Mouse (Mus musculus) forebrain, embryonic 16.5 days (tissue): ENCODE results near the gene Chka. TPM values are rescaled to one million over a fixed set of nuclear protein-coding genes. Genes with fewer than 3 reads are reported as not detected.

Experiments used
- ATAC-seq: fragments of 200-750 bp; cut with Nextera tagmentation; 2 replicates; pipeline ENCODE4 v1.8.0; 2017; ENCODE audit warnings: mild to moderate bottlenecking, moderate library complexity
- H3K27ac ChIP-seq: fragments of 300-500 bp; sonication (generic); 2 replicates; pipeline ENCODE4 v1.5.1; 2014; ENCODE audit warnings: low read length, control low read depth
- H3K27me3 ChIP-seq: fragments of 300-500 bp; sonication (generic); replicated peaks from 2 replicates; pipeline ENCODE4 v1.6.1; 2014; ENCODE audit warnings: low read length; ENCODE audit not compliant: control insufficient read depth, insufficient read depth
- H3K36me3 ChIP-seq: fragments of 300-500 bp; sonication (generic); 2 replicates; pipeline ENCODE4 v1.6.1; 2014; ENCODE audit not compliant: control insufficient read depth, insufficient read depth
- H3K4me1 ChIP-seq: fragments of 300-500 bp; sonication (generic); replicated peaks from 2 replicates; pipeline ENCODE4 v1.6.1; 2014; ENCODE audit warnings: low read length; ENCODE audit not compliant: control insufficient read depth, insufficient read depth
- H3K4me2 ChIP-seq: fragments of 300-500 bp; sonication (generic); 2 replicates; pipeline ENCODE4 v1.6.1; 2014; ENCODE audit warnings: mild to moderate bottlenecking, low read length, control low read depth
- H3K4me3 ChIP-seq: fragments of 300-500 bp; sonication (generic); replicated peaks from 2 replicates; pipeline ENCODE4 v1.5.1; 2014; ENCODE audit warnings: mild to moderate bottlenecking, low read length, control low read depth
- H3K9ac ChIP-seq: fragments of 300-500 bp; sonication (generic); replicated peaks from 2 replicates; pipeline ENCODE4 v1.6.1; 2014; ENCODE audit warnings: low read depth, low read length, control low read depth
- H3K9me3 ChIP-seq: fragments of 300-500 bp; sonication (generic); 2 replicates; pipeline ENCODE4 v1.6.1; 2016; ENCODE audit warnings: low read length; ENCODE audit not compliant: control insufficient read depth
- WGBS: fragments of 180-500 bp; shearing (Covaris S2); extraction: QIAGEN DNeasy Blood & Tissue Kit; methylation state at CpG from one replicate; pipeline ENCODE4 v1.1.7; 2014; 5-methylcytosine and 5-hydroxymethylcytosine counted together
- polyA plus RNA-seq: library from polyadenylated mRNA; unstranded; fragments of >200 nt; fragmentation: Nextera tagmentation; extraction: Ambion mirVana; gene quantifications from 2 replicates; pipeline ENCODE4 v1.2.1, GENCODE M21; 2015

Chka gene
- polyA plus RNA-seq: 57.5 and 66.7 TPM in 2 replicates

- Histone ChIP-seq H3K4me1 (peaks cover 29% of the 10 kb centered on the region), H3K9me3 (no peaks in the 10 kb centered on the region), H3K9ac (peak within 1 kb of the TSS; percentile 87), H3K4me2 (peak within 1 kb of the TSS; percentile 55), H3K4me3 (peak within 1 kb of the TSS; percentile 89), H3K36me3 (no peaks in the 10 kb centered on the region), H3K27ac (peak within 1 kb of the TSS; percentile 97), H3K27me3 (no peaks in the 10 kb centered on the region)
- under 1% methylated on average over 49 of the region's 54 CpGs for WGBS
- ATAC-seq: peak; percentile 99
Observed at GRCm38 (mm10) chr19:3851502-3851962, at the start of gene Chka. TSS of gene Chka (plus strand) at chr19:3851773.

- H3K27ac ChIP-seq: no peak overlapping the region
- WGBS: 91% methylated on average over 7 of the region's 7 CpGs
- H3K27me3 ChIP-seq: no peaks in the 10 kb centered on the region
- no peak for ATAC-seq
- no peak overlapping the region for H3K4me2 ChIP-seq
- H3K9me3 ChIP-seq: no peaks in the 10 kb centered on the region
- H3K4me3 ChIP-seq: no peak overlapping the region
- no peak overlapping the region for H3K9ac ChIP-seq
- no peaks in the 10 kb centered on the region for H3K4me1 ChIP-seq
- peaks cover 56% of the 10 kb centered on the region for H3K36me3 ChIP-seq
Observed at GRCm38 (mm10) chr19:3805526-3805925, 46.0 kb upstream of the Chka start.

GRCm38 (mm10) chr19:3810536-3811233 is 40.9 kb upstream of the Chka start:
- peaks cover 32% of the 10 kb centered on the region for H3K36me3 ChIP-seq
- no peaks in the 10 kb centered on the region for H3K9me3 ChIP-seq
- H3K9ac ChIP-seq: no peak overlapping the region
- H3K4me3 ChIP-seq: no peak overlapping the region
- no peak overlapping the region for H3K27ac ChIP-seq
- no peaks in the 10 kb centered on the region for H3K27me3 ChIP-seq
- no peak for ATAC-seq
- 94% methylated on average over 10 of the region's 10 CpGs for WGBS
- no peaks in the 10 kb centered on the region for H3K4me1 ChIP-seq
- no peak overlapping the region for H3K4me2 ChIP-seq

GRCm38 (mm10) chr19:3814461-3814860 is 37.1 kb upstream of the Chka start:
- Histone ChIP-seq H3K4me2 (no peak overlapping the region), H3K9ac (no peak overlapping the region), H3K27ac (no peak overlapping the region), H3K4me1 (no peaks in the 10 kb centered on the region), H3K4me3 (no peak overlapping the region), H3K36me3 (peaks cover 21% of the 10 kb centered on the region), H3K9me3 (no peaks in the 10 kb centered on the region), H3K27me3 (no peaks in the 10 kb centered on the region)
- no peak for ATAC-seq
- WGBS: 88% methylated on average over 10 of the region's 10 CpGs

- H3K27ac ChIP-seq: no peak overlapping the region
- 83% methylated on average over 12 of the region's 12 CpGs for WGBS
- no peak overlapping the region for H3K4me3 ChIP-seq
- H3K36me3 ChIP-seq: peaks cover 19% of the 10 kb centered on the region
- H3K9ac ChIP-seq: no peak overlapping the region
- no peaks in the 10 kb centered on the region for H3K9me3 ChIP-seq
- no peak overlapping the region for H3K4me2 ChIP-seq
- no peak for ATAC-seq
- no peaks in the 10 kb centered on the region for H3K4me1 ChIP-seq
- no peaks in the 10 kb centered on the region for H3K27me3 ChIP-seq
Observed at GRCm38 (mm10) chr19:3815824-3816223, 35.7 kb upstream of the Chka start.

- Histone ChIP-seq H3K9me3 (no peaks in the 10 kb centered on the region), H3K4me2 (no peak overlapping the region), H3K27me3 (no peaks in the 10 kb centered on the region), H3K9ac (no peak overlapping the region), H3K4me3 (no peak overlapping the region), H3K4me1 (no peaks in the 10 kb centered on the region), H3K36me3 (peaks cover 16% of the 10 kb centered on the region), H3K27ac (no peak overlapping the region)
- no peak for ATAC-seq
- 70% methylated on average over 2 of the region's 2 CpGs for WGBS
Observed at GRCm38 (mm10) chr19:3819080-3819479, 32.5 kb upstream of the Chka start.

- no peak for ATAC-seq
- Histone ChIP-seq H3K27ac (no peak overlapping the region), H3K9ac (no peak overlapping the region), H3K27me3 (no peaks in the 10 kb centered on the region), H3K9me3 (no peaks in the 10 kb centered on the region), H3K4me3 (no peak overlapping the region), H3K36me3 (peaks cover 10% of the 10 kb centered on the region), H3K4me2 (no peak overlapping the region), H3K4me1 (no peaks in the 10 kb centered on the region)
- WGBS: 87% methylated on average over 2 of the region's 2 CpGs
Observed at GRCm38 (mm10) chr19:3819899-3820444, 31.6 kb upstream of the Chka start.

- no peaks in the 10 kb centered on the region for H3K9me3 ChIP-seq
- H3K4me3 ChIP-seq: no peak overlapping the region
Observed at GRCm38 (mm10) chr19:3825044-3825443, 26.5 kb upstream of the Chka start.

GRCm38 (mm10) chr19:3829863-3830262 is 21.7 kb upstream of the Chka start:
- Histone ChIP-seq H3K4me3 (no peak overlapping the region), H3K27ac (no peak overlapping the region), H3K9me3 (no peaks in the 10 kb centered on the region), H3K4me2 (no peak overlapping the region), H3K27me3 (no peaks in the 10 kb centered on the region), H3K9ac (no peak overlapping the region), H3K36me3 (no peaks in the 10 kb centered on the region), H3K4me1 (no peaks in the 10 kb centered on the region)
- ATAC-seq: no peak
- WGBS: 86% methylated on average over 3 of the region's 3 CpGs

More at GRCm38 (mm10) chr19:3825044-3825443, 26.5 kb upstream of the Chka start:
- no peaks in the 10 kb centered on the region for H3K27me3 ChIP-seq
- no peak overlapping the region for H3K9ac ChIP-seq
- ATAC-seq: no peak
- H3K4me2 ChIP-seq: no peak overlapping the region
- no peaks in the 10 kb centered on the region for H3K4me1 ChIP-seq
- H3K36me3 ChIP-seq: no peaks in the 10 kb centered on the region
- no peak overlapping the region for H3K27ac ChIP-seq
